Mouse (Mus musculus): ENCODE measurements at regions not wholly inside any gene's neighbourhood (a gene's known extent, or its start where the extent isn't known, plus 50 kb on each side); places are given as distances from the start of the nearest gene placed in this dataset.

- Histone ChIP-seq H3K36me3 (ENCODE audit: insufficient read depth, low read length) (no peaks in the 10 kb centered on the region), H3K4me2 (ENCODE audit: low read depth, low read length, poor library complexity, severe bottlenecking) (no peak overlapping the region), H3K9me3 (ENCODE audit: low read length) (no peaks in the 10 kb centered on the region), H3K27me3 (ENCODE audit: insufficient read depth, low read length) (no peaks in the 10 kb centered on the region), H3K4me1 (ENCODE audit: insufficient read depth, low read length) (no peaks in the 10 kb centered on the region), H3K27ac (ENCODE audit: low read depth, low read length) (no peak overlapping the region), H3K9ac (replicated peaks; ENCODE audit: low read length, poor library complexity, severe bottlenecking) (no peak overlapping the region), H3K4me3 (ENCODE audit: low read depth, low read length) (no peak overlapping the region)
- ATAC-seq (ENCODE audit: low FRiP score) (no peak), DNase-seq (ENCODE audit: low spot score) (no peak)
- TF ChIP-seq CTCF (IDR thresholded peaks at IDR 0.05): no peak
These were observed 1087.0 kb downstream of the Dnajb9 start for GRCm38 (mm10) chr12:43123160-43123559.

GRCm38 (mm10) chr12:43112096-43112495 is 1098.0 kb downstream of the Dnajb9 start:
- H3K4me2 ChIP-seq (ENCODE audit: low read depth, low read length, poor library complexity, severe bottlenecking): no peak overlapping the region
- ATAC-seq (ENCODE audit: low FRiP score) (no peak), DNase-seq (ENCODE audit: low spot score) (peak; percentile 42)
- WGBS: 46% methylated on average over 2 of the region's 2 CpGs
- H3K4me1 ChIP-seq (ENCODE audit: insufficient read depth, low read length): no peaks in the 10 kb centered on the region
- no peak for TF ChIP-seq CTCF (IDR thresholded peaks at IDR 0.05)
- no peaks in the 10 kb centered on the region for H3K9me3 ChIP-seq (ENCODE audit: low read length)
- no peak overlapping the region for H3K27ac ChIP-seq (ENCODE audit: low read depth, low read length)
- no peak overlapping the region for H3K4me3 ChIP-seq (ENCODE audit: low read depth, low read length)
- no peaks in the 10 kb centered on the region for H3K36me3 ChIP-seq (ENCODE audit: insufficient read depth, low read length)
- no peaks in the 10 kb centered on the region for H3K27me3 ChIP-seq (ENCODE audit: insufficient read depth, low read length)
- no peak overlapping the region for H3K9ac ChIP-seq (replicated peaks; ENCODE audit: low read length, poor library complexity, severe bottlenecking)

GRCm38 (mm10) chr12:43099382-43099781 is 1110.7 kb downstream of the Dnajb9 start:
- Histone ChIP-seq H3K4me3 (ENCODE audit: low read depth, low read length) (no peak overlapping the region), H3K9me3 (ENCODE audit: low read length) (no peaks in the 10 kb centered on the region), H3K4me2 (ENCODE audit: low read depth, low read length, poor library complexity, severe bottlenecking) (no peak overlapping the region), H3K27ac (ENCODE audit: low read depth, low read length) (no peak overlapping the region), H3K9ac (replicated peaks; ENCODE audit: low read length, poor library complexity, severe bottlenecking) (no peak overlapping the region), H3K4me1 (ENCODE audit: insufficient read depth, low read length) (no peaks in the 10 kb centered on the region), H3K36me3 (ENCODE audit: insufficient read depth, low read length) (no peaks in the 10 kb centered on the region), H3K27me3 (ENCODE audit: insufficient read depth, low read length) (no peaks in the 10 kb centered on the region)
- ATAC-seq (ENCODE audit: low FRiP score) (no peak), DNase-seq (ENCODE audit: low spot score) (no peak)
- TF ChIP-seq CTCF (IDR thresholded peaks at IDR 0.05): no peak

GRCm38 (mm10) chr12:43078081-43078480 is 1132.0 kb downstream of the Dnajb9 start:
- no peak for DNase-seq (ENCODE audit: low spot score)
- TF ChIP-seq CTCF (IDR thresholded peaks at IDR 0.05): no peak
- Histone ChIP-seq H3K27ac (ENCODE audit: low read depth, low read length) (no peak overlapping the region), H3K4me1 (ENCODE audit: insufficient read depth, low read length) (no peaks in the 10 kb centered on the region), H3K9me3 (ENCODE audit: low read length) (no peaks in the 10 kb centered on the region), H3K4me3 (ENCODE audit: low read depth, low read length) (no peak overlapping the region), H3K36me3 (ENCODE audit: insufficient read depth, low read length) (no peaks in the 10 kb centered on the region), H3K9ac (replicated peaks; ENCODE audit: low read length, poor library complexity, severe bottlenecking) (no peak overlapping the region), H3K27me3 (ENCODE audit: insufficient read depth, low read length) (no peaks in the 10 kb centered on the region), H3K4me2 (ENCODE audit: low read depth, low read length, poor library complexity, severe bottlenecking) (no peak overlapping the region)
- no peak for ATAC-seq (ENCODE audit: low FRiP score)
- WGBS: 47% methylated on average over 3 of the region's 3 CpGs
